Mouse (Mus musculus): ENCODE measurements around the gene 4933427D14Rik. TPM values are rescaled to one million over a fixed set of nuclear protein-coding genes. Genes with fewer than 3 reads are reported as not detected.
A peak's percentile ranks its signal among the peaks of the same experiment; 100 is the strongest.

Gene 4933427D14Rik
- polyA plus RNA-seq, 1 experiment = 12.6 TPM

GRCm38 (mm10) chr11:72151120-72151519 is 56.1 kb downstream of the 4933427D14Rik start:
- Histone ChIP-seq H3K27me3 (ENCODE audit: control insufficient read depth, insufficient read depth, low read length) (no peaks in the 10 kb centered on the region), H3K4me1 (replicated peaks; ENCODE audit: control insufficient read depth, insufficient read depth, low read length) (no peaks in the 10 kb centered on the region), H3K36me3 (ENCODE audit: control insufficient read depth, insufficient read depth, low read length) (peaks cover 6% of the 10 kb centered on the region; the same call in 1 of the 2 replicates), H3K27ac (ENCODE audit: control insufficient read depth, insufficient read depth, low read length) (no peak overlapping the region), H3K4me3 (ENCODE audit: control insufficient read depth, insufficient read depth, low read length) (no peak overlapping the region)
- WGBS = 96% methylated on average over 2 of the region's 2 CpGs
- no peak for TF ChIP-seq POLR2A (IDR thresholded peaks at IDR 0.05; ENCODE audit: control insufficient read depth, extremely low read depth, insufficient read depth, low read length, poor library complexity)
- no peak for DNase-seq

- H3K27me3 ChIP-seq (ENCODE audit: control insufficient read depth, insufficient read depth, low read length) = no peaks in the 10 kb centered on the region
- no peak for TF ChIP-seq POLR2A (IDR thresholded peaks at IDR 0.05; ENCODE audit: control insufficient read depth, extremely low read depth, insufficient read depth, low read length, poor library complexity)
- TF ChIP-seq CTCF (IDR thresholded peaks at IDR 0.05; ENCODE audit: borderline replicate concordance, control insufficient read depth, extremely low read depth, insufficient read depth, low read length, poor library complexity) = no peak
- no peak overlapping the region for H3K27ac ChIP-seq (ENCODE audit: control insufficient read depth, insufficient read depth, low read length)
- WGBS = 82% methylated on average over 3 of the region's 3 CpGs
- DNase-seq = no peak
- H3K4me3 ChIP-seq (ENCODE audit: control insufficient read depth, insufficient read depth, low read length) = no peak overlapping the region
- H3K36me3 ChIP-seq (ENCODE audit: control insufficient read depth, insufficient read depth, low read length) = no peaks in the 10 kb centered on the region
- no peaks in the 10 kb centered on the region for H3K4me1 ChIP-seq (replicated peaks; ENCODE audit: control insufficient read depth, insufficient read depth, low read length)
These were observed 59.3 kb downstream of the 4933427D14Rik start for GRCm38 (mm10) chr11:72147910-72148309.

GRCm38 (mm10) chr11:72145877-72146248 is 61.4 kb downstream of the 4933427D14Rik start:
- H3K4me3 ChIP-seq (ENCODE audit: control insufficient read depth, insufficient read depth, low read length) = no peak overlapping the region
- no peaks in the 10 kb centered on the region for H3K27me3 ChIP-seq (ENCODE audit: control insufficient read depth, insufficient read depth, low read length)
- 77% methylated on average over 1 of the region's 1 CpGs for WGBS
- no peak for DNase-seq
- TF ChIP-seq POLR2A (IDR thresholded peaks at IDR 0.05; ENCODE audit: control insufficient read depth, extremely low read depth, insufficient read depth, low read length, poor library complexity) (no peak), CTCF (IDR thresholded peaks at IDR 0.05; ENCODE audit: borderline replicate concordance, control insufficient read depth, extremely low read depth, insufficient read depth, low read length, poor library complexity) (no peak)
- H3K27ac ChIP-seq (ENCODE audit: control insufficient read depth, insufficient read depth, low read length) = no peak overlapping the region
- H3K4me1 ChIP-seq (replicated peaks; ENCODE audit: control insufficient read depth, insufficient read depth, low read length) = no peaks in the 10 kb centered on the region
- H3K36me3 ChIP-seq (ENCODE audit: control insufficient read depth, insufficient read depth, low read length) = no peaks in the 10 kb centered on the region

- Histone ChIP-seq H3K4me1 (replicated peaks; ENCODE audit: control insufficient read depth, insufficient read depth, low read length) (no peaks in the 10 kb centered on the region), H3K36me3 (ENCODE audit: control insufficient read depth, insufficient read depth, low read length) (no peaks in the 10 kb centered on the region), H3K4me3 (ENCODE audit: control insufficient read depth, insufficient read depth, low read length) (no peak overlapping the region), H3K27me3 (ENCODE audit: control insufficient read depth, insufficient read depth, low read length) (no peaks in the 10 kb centered on the region), H3K27ac (ENCODE audit: control insufficient read depth, insufficient read depth, low read length) (no peak overlapping the region)
- WGBS = 7% methylated on average over 2 of the region's 2 CpGs
- TF ChIP-seq POLR2A (IDR thresholded peaks at IDR 0.05; ENCODE audit: control insufficient read depth, extremely low read depth, insufficient read depth, low read length, poor library complexity) = no peak
- 0 out of 2 replicates have a peak, but pooled peaks have one; percentile 16 for TF ChIP-seq CTCF (IDR thresholded peaks at IDR 0.05; ENCODE audit: borderline replicate concordance, control insufficient read depth, extremely low read depth, insufficient read depth, low read length, poor library complexity)
- DNase-seq = no peak
These were observed 61.9 kb downstream of the 4933427D14Rik start for GRCm38 (mm10) chr11:72145182-72145876.

GRCm38 (mm10) chr11:72142889-72143288 is 64.4 kb downstream of the 4933427D14Rik start:
- WGBS = 51% methylated on average over 10 of the region's 10 CpGs
- H3K27ac ChIP-seq (ENCODE audit: control insufficient read depth, insufficient read depth, low read length) = no peak overlapping the region
- H3K4me1 ChIP-seq (replicated peaks; ENCODE audit: control insufficient read depth, insufficient read depth, low read length) = no peaks in the 10 kb centered on the region
- no peak overlapping the region for H3K4me3 ChIP-seq (ENCODE audit: control insufficient read depth, insufficient read depth, low read length)
- no peak for DNase-seq
- no peaks in the 10 kb centered on the region for H3K27me3 ChIP-seq (ENCODE audit: control insufficient read depth, insufficient read depth, low read length)
- H3K36me3 ChIP-seq (ENCODE audit: control insufficient read depth, insufficient read depth, low read length) = no peaks in the 10 kb centered on the region
- TF ChIP-seq CTCF (IDR thresholded peaks at IDR 0.05; ENCODE audit: borderline replicate concordance, control insufficient read depth, extremely low read depth, insufficient read depth, low read length, poor library complexity) = no peak
- no peak for TF ChIP-seq POLR2A (IDR thresholded peaks at IDR 0.05; ENCODE audit: control insufficient read depth, extremely low read depth, insufficient read depth, low read length, poor library complexity)

GRCm38 (mm10) chr11:72140198-72140597 is 67.1 kb downstream of the 4933427D14Rik start:
- peaks cover under 1% of the 10 kb centered on the region; the same call in 1 of the 2 replicates for H3K27me3 ChIP-seq (ENCODE audit: control insufficient read depth, insufficient read depth, low read length)
- DNase-seq = no peak
- 77% methylated on average over 6 of the region's 6 CpGs for WGBS
- H3K36me3 ChIP-seq (ENCODE audit: control insufficient read depth, insufficient read depth, low read length) = no peaks in the 10 kb centered on the region
- no peaks in the 10 kb centered on the region for H3K4me1 ChIP-seq (replicated peaks; ENCODE audit: control insufficient read depth, insufficient read depth, low read length)
- H3K27ac ChIP-seq (ENCODE audit: control insufficient read depth, insufficient read depth, low read length) = no peak overlapping the region
- TF ChIP-seq CTCF (IDR thresholded peaks at IDR 0.05; ENCODE audit: borderline replicate concordance, control insufficient read depth, extremely low read depth, insufficient read depth, low read length, poor library complexity) = no peak
- TF ChIP-seq POLR2A (IDR thresholded peaks at IDR 0.05; ENCODE audit: control insufficient read depth, extremely low read depth, insufficient read depth, low read length, poor library complexity) = no peak
- no peak overlapping the region for H3K4me3 ChIP-seq (ENCODE audit: control insufficient read depth, insufficient read depth, low read length)
